Mouse (Mus musculus) megakaryocyte-erythroid progenitor cell, adult 5 weeks (primary cell): ENCODE results near the gene Dpm1. TPM values are rescaled to one million over a fixed set of nuclear protein-coding genes. Genes with fewer than 3 reads are reported as not detected.

Source experiments
- polyA plus RNA-seq: library from polyadenylated mRNA; stranded (reverse); fragments of >175 nt; gene quantifications from 2 replicates; pipeline ENCODE4 v1.2.3, GENCODE M21; 2012

The Dpm1 gene
- polyA plus RNA-seq, result 66.4 and 75.7 TPM in 2 replicates

GRCm38 (mm10) chr2:168230026-168230728 is at the start of gene Dpm1, which contains the start of the genes Gm20716 and Mocs3:
Gene Dpm1 (minus strand): TSS chr2:168230591.
Gene Gm20716 (minus strand): TSS chr2:168230364.
Gene Mocs3 (plus strand): TSS chr2:168230622.

GRCm38 (mm10) chr2:168206725-168207644 is 23.4 kb downstream of the Dpm1 start, which contains the start of gene Adnp:
Gene Adnp (minus strand): TSS chr2:168207112.

Other genes with a start within 250 kb of the Dpm1 start
- gene Ripor3, start 220.0 kb downstream of the Dpm1 start, polyA plus RNA-seq, result 1.7 and 3.1 TPM in 2 replicates
- 0.54 and 1.1 TPM in 2 replicates for gene Pard6b, start 149.6 kb downstream of the Dpm1 start, polyA plus RNA-seq
- gene Adnp, start 23.5 kb downstream of the Dpm1 start, polyA plus RNA-seq, result 21.0 and 33.0 TPM in 2 replicates
- gene Gm20716, start 227 bp downstream of the Dpm1 start, polyA plus RNA-seq, result not detected in 2 replicates
- 14.6 and 17.4 TPM in 2 replicates for gene Mocs3, start within 50 bp of the Dpm1 start, polyA plus RNA-seq
- gene Kcng1, start 51.1 kb upstream of the Dpm1 start, polyA plus RNA-seq, result 1.9 and 3.4 TPM in 2 replicates